Mouse (Mus musculus): ENCODE data around the gene Acvr2b.
"Not testable (repeated sequence)": the region's sequence is repeated elsewhere in the genome, so short reads cannot be mapped to it uniquely, and the experiment has no call there.

The Acvr2b gene

DNA sequence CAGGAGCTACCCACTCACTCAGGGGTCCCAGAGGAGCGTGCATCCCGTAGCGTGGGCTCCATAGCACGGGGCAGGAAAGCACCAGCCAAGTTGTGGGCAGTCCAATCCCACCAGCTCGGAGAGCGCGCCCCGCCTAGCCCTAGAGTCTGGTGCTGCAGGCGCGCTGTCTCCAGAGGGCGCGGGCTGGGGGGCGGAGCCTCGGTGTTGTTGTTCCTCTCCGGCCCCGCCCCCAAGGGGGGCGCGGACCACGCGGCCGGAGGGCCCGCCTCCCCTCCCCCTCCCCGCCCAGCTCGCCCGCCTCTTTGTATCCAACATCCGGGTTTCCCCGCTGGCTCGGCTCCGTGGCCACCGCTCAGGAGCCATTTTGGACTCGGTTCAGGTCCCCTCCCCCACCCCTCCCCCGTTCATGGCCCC lies at the start of gene Acvr2b:
Acvr2b (plus strand) TSS at position 318 of the 414 bp plus-strand sequence.
- DNase-seq (ENCODE audit: low read depth, low spot score) = peak; percentile 94

- DNase-seq (ENCODE audit: low read depth, low spot score) = no peak
These were observed 48.0 kb upstream of the Acvr2b start for GRCm38 (mm10) chr9:119353926-119354325.

DNA sequence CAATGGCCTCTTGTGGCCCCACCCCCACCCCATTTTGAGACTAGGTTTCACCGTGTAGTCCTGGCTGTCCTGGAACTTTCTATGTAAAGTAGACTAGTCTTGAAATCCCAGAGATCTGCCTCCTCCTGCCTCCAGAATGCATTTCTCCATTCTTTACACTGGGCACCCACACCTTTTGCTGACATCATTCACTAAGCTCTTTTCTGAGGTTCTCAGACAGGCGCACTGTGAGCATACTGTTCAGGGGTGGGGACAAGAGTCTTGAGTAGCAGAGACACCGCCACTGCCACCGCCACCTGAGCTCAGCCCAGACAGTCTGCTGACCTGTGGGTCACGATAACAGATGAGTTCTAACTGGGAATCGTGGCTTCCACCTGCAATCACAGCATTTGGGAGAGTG lies 46.0 kb upstream of the Acvr2b start:
- DNase-seq (ENCODE audit: low read depth, low spot score) = no peak

GRCm38 (mm10) chr9:119357331-119358057 lies 44.4 kb upstream of the Acvr2b start, which contains the start of gene Xylb:
Xylb (plus strand) TSS chr9:119357381.
- DNase-seq (ENCODE audit: low read depth, low spot score) = peak; percentile 65

DNA sequence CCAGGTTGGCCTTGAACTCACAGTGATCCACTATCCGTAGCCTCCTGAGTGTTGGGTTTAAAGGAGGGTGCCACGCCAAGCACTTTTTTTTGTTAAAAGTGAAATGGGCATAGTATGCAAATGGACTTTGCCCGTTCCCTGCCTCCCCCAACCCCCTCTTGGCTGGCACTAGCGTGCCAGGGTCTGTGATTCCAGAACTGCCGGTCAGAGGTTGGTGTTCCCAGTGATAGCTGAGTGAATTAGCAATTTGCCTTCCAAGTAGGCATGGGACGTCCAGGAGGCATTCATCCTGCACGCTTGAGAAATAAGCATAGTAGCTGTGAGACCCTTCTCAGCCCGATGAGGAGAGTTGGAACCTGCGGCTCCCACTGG lies 43.9 kb upstream of the Acvr2b start:
- DNase-seq (ENCODE audit: low read depth, low spot score) = no peak

DNA sequence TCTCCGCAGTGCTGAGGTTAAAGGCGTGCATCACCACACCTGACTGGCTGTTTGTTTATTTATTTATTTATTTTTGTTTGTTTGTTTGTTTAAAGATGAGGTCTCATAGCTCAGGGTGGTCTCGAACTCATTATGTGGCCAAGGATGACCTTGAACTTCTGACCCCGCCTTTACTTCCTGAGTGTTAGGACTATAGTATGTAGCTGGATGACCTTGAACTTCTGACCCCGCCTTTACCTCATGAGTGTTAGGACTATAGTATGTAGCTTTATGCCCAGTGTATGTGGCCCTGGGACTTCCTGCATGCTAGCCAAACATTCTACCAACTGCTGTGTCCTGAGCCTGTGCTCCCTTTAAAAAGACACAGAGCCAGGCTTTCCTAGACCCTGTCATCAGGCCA lies 40.5 kb upstream of the Acvr2b start:
- no peak for DNase-seq (ENCODE audit: low read depth, low spot score)

GRCm38 (mm10) chr9:119363229-119363628 lies 38.7 kb upstream of the Acvr2b start:
- no peak for DNase-seq (ENCODE audit: low read depth, low spot score)

DNA sequence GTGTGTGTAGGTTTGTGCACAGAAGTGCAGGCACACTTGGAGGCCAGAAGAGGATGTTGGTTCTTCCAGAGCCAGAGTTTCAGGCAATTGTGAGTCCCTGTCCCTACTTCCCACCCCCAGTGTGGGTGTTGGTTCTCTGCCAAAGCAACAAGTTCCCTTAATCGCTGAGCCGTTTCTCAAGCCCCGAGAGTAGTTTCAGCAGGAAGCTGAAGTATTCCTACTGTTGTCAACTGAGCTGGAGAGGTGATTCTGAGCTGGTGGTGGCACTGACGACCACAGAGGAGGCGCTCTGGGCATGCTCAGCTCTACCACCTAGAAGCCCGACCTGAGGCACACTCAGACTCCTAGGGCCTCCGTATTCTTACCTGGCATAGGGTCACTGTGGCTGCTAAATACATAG lies 36.6 kb upstream of the Acvr2b start, which contains the start of gene Slc22a14:
Slc22a14 (minus strand) TSS at position 270 of the 400 bp plus-strand sequence.
- DNase-seq (ENCODE audit: low read depth, low spot score) = no peak

- DNase-seq (ENCODE audit: low read depth, low spot score) = no peak
These were observed 33.6 kb upstream of the Acvr2b start for GRCm38 (mm10) chr9:119368367-119368766.

- DNase-seq (ENCODE audit: low read depth, low spot score) = not testable (repeated sequence)
These were observed 31.1 kb upstream of the Acvr2b start for GRCm38 (mm10) chr9:119370770-119371169.

GRCm38 (mm10) chr9:119371251-119371650 lies 30.7 kb upstream of the Acvr2b start:
- DNase-seq (ENCODE audit: low read depth, low spot score) = no peak

DNA sequence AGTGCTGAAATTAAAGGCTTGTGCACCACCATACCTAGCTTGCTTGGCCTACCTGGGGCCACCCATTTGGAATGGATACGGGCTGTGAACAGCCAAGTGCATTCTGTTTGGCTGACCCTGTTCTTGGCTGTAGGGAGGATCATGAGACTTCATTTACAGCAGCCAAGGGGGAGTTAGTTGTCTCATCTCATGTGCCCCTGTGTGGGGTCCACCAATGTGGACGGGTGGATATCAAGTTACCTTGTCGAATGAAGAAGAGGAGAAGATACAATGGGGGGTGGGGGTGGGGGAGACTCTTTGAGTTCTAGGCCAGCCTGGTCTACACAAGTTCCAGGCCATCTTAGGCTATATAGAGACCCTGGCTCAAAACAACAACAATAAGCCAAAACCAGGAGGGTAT lies 26.9 kb upstream of the Acvr2b start:
- DNase-seq (ENCODE audit: low read depth, low spot score) = no peak

DNA sequence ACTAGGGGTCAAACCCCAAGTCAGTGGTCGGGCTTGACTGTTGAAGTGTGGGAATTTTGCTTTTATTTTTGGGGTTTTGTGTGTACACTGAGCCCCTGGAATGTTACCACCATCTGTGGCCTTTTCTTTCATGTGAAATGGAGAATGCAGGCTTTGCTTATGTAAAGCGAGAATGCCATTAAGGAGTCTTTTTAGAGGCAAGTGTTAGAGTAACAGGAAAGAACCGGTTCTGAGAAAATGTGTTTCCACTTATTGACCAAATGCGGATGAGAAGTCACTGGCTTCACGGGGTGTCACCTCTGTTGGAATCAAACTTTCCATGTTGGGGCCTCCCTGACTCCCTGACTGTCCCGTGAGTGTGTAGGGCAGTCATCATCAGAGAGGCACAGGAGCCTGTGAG lies 26.4 kb upstream of the Acvr2b start:
- no peak for DNase-seq (ENCODE audit: low read depth, low spot score)

GRCm38 (mm10) chr9:119378231-119378630 lies 23.7 kb upstream of the Acvr2b start:
- no peak for DNase-seq (ENCODE audit: low read depth, low spot score)

DNA sequence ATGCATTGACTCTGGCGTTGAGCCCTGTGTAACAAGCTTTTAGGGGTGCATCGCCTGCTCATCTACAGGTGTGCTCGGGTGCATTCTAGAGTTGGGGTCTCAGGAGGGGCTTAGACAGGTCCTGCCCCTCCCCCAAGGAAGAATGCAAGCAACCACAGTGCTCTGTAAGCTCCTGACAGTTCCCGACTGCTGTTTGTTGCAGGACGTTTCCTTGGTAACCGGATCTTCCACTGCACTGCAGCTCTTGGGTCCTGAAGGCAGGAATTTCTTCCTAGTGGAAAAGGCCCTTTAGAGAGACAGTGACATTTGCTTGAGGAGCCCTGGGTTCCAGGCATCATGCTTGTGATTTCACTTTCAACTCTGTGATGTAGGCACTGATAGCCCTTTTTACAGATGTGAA lies 19.3 kb upstream of the Acvr2b start:
- no peak for DNase-seq (ENCODE audit: low read depth, low spot score)

- DNase-seq (ENCODE audit: low read depth, low spot score) = no peak
These were observed 13.0 kb upstream of the Acvr2b start for GRCm38 (mm10) chr9:119388956-119389355.

- no peak for DNase-seq (ENCODE audit: low read depth, low spot score)
These were observed 11.7 kb upstream of the Acvr2b start for GRCm38 (mm10) chr9:119390214-119390613.

GRCm38 (mm10) chr9:119394808-119395207 lies 7.1 kb upstream of the Acvr2b start:
- no peak for DNase-seq (ENCODE audit: low read depth, low spot score)

DNA sequence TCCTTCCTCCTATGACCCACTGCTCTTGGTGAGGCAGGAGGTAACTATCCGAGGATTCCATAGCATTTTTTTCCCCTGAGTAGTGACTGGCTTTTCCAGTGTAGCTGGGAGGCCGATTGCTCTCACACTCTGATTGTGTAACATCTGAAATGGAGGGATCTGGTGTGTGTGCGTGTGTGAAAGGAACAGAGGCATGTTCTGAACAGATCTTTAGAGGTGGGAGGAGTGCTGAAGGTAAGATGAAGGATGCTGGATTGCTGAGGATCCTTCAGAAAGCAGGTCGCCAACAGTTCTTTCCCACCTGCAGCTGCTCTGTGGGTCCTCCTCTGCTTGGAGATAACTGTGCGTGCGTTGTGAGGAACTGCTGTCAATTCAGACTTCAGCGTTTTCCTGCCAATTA lies 567 bp upstream of the Acvr2b start:
- DNase-seq (ENCODE audit: low read depth, low spot score) = no peak

DNA sequence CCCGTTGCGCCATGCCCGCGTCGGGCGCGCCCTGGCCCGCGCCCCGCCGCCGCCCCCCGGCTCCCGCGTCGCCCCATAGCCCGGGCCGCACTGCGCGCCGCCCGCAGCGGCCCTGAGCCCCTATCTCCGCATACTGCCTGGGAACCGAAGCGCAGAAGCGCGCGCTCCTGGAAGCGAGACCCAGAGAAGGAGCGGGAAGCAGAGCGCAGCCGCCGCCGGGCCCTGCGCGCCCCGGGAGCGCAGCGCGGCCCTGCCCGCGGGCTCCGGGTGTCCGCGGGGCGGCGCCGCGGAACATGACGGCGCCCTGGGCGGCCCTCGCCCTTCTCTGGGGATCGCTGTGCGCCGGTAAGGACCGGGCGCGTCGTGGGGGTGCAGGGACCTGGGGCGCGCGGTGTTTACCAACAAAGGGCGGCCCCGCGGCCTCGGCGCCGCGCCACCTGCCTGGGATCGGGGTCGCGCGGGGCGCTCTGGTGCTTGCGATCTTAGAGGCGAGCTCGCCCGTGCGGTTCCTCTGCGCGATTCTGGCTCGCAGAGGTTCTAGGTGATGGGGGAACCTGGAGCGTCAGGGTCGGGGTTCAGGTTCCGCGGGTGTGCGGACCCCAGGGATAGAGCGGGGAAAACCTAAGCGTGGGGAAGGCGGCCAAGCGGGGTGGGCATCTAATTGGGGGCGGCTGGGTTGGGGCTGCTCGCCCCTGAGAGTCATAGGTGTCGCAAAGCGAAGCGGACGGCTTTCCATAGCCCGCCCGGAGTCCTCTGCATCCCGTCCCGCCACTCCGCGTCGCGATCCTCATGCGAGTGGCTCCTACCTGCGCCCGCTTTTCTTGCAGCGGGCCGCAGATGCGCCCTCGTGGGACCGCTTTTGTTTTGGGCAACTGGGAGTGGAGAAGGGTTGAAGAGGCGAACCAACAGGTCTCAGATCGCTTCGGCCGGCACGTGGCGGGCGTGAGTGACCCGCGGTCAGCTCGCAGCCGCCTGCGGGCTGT lies 626 bp downstream of the Acvr2b start:
- peak; percentile 16 for DNase-seq (ENCODE audit: low read depth, low spot score)

DNA sequence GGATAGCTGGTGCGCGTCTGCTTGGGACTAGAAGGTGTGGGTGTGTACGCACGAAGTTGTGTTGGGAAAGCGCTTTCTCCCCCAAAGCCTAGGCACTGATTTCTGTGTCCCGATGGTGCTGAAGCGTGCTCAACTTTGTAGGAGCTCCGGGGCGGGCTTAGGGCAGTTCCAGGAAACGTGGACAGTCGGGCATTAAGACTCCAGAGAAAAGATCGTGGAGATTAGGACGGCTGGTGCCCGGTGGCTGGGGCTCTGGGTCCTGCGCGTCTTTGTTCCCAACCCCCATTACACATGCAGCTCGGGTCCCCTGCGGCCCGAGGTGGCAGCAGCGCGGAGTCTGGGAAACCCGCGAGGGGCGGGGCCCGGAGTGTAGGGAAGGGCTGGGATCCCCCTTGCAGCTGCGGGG lies 1.3 kb downstream of the Acvr2b start:
- peak; percentile 16 for DNase-seq (ENCODE audit: low read depth, low spot score)

DNA sequence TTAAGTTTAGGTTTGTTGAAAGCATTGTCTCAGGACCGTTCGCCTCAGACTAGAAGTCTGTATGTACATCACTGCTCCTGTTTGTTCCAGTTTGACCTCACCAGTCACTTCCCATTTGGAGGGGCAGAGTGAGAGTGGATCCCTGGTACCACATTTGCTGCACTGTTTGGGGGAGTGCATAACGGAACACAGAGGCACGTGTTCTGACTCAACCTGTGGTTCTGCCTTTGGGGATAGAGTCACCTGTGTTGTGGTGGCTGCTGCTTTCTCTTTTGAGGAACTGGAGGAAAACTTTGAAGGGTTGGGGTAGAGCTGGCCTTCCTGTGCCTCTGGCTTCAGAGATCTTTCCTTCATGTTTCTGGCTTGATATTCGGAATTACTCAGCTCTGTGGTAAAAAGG lies 2.2 kb downstream of the Acvr2b start:
- no peak for DNase-seq (ENCODE audit: low read depth, low spot score)

DNA sequence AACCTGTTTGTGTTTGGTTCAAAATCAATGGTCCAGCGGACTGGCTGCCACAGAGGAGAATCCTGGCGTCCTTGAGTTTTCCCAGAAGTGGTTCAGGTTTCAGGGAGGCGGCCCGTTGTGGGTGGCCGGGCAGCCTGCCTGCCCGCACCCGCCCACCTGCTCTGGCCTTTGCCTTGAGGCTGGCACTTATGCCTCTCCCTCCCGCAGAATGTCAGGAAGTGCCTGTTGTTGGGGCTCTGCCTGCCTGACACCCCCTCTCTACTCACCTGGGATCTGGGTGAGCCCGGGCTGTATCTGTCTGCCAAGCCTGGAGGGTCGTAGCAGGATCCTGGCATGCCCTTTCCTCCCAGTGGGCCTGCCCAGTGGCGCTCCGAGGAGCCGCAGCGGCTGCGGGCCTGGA lies 6.0 kb downstream of the Acvr2b start:
- DNase-seq (ENCODE audit: low read depth, low spot score) = no peak
